Mouse (Mus musculus) kidney, adult 9 months (tissue): ENCODE measurements around the gene Adam33.

Source experiments
- DNase-seq: peaks from one replicate; pipeline ENCODE4 v3.0.0; 2022

The Adam33 gene

DNA sequence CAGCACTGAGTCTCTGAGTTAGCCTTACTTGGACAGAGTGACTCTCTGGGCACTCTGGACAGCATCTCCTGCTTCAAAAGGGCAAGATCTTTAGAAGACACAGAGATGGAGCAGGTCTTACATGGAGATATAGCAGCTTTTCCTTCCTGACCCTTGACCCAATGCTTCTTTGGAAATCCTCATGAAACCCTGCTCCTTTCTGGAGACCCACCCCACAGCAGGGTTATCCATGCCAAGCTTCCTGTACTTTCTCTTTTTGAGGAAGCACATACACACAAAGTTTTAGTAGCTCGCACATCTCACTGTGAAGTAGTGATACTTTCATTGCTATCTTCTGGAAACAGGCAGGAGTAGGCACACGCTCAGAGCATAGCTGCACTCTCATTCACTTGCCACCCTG, 38.4 kb downstream of the Adam33 start:
- DNase-seq = no peak

GRCm38 (mm10) chr2:131010566-131010965, 53.0 kb downstream of the Adam33 start:
- no peak for DNase-seq

- no peak for DNase-seq
These were observed 54.5 kb downstream of the Adam33 start for GRCm38 (mm10) chr2:131009123-131009522.
